Mouse (Mus musculus): ENCODE results near the gene Borcs7.

Gene Borcs7

GRCm38 (mm10) chr19:46689460-46690372 is at the start of gene Borcs7:
Gene Borcs7, plus strand, starts transcription at chr19:46689906.
- DNase-seq (ENCODE audit: low read depth, low spot score): peak; percentile 87

GRCm38 (mm10) chr19:46640780-46641179 is 48.9 kb upstream of the Borcs7 start:
- no peak for DNase-seq (ENCODE audit: low read depth, low spot score)

GRCm38 (mm10) chr19:46641420-46642085 is 48.2 kb upstream of the Borcs7 start:
- no peak for DNase-seq (ENCODE audit: low read depth, low spot score)

DNA sequence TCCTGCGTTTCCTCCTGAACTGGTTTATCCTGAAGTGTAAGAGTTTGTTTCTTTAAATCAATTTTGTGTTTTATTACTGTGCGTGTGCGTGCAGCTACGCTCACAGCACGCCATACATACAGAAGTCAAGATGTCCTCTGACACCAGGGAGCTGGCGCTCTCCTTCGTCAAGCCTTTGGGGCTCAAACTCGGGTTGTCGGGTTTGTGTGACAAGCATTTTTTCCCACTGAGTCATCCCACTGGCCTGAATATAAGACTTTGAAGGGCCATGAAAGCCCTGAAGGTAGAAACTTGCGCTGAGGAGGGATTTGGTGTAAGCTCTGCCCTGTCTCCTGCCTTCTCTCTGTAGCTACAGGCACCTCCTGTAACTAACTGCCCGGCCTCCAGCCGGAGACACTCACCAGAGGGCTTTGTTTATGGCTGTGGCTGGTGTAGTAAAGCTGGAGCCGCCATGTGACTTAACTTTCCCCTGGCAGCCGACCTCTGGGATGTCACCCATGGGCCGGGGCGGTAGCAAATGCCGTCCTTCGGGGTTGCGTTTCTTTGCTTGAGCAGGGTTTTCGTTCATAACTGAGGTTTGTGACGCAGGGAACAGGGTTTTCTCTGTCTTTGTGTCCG is 47.5 kb upstream of the Borcs7 start:
- DNase-seq (ENCODE audit: low read depth, low spot score): no peak

GRCm38 (mm10) chr19:46643236-46643635 is 46.5 kb upstream of the Borcs7 start:
- no peak for DNase-seq (ENCODE audit: low read depth, low spot score)

DNA sequence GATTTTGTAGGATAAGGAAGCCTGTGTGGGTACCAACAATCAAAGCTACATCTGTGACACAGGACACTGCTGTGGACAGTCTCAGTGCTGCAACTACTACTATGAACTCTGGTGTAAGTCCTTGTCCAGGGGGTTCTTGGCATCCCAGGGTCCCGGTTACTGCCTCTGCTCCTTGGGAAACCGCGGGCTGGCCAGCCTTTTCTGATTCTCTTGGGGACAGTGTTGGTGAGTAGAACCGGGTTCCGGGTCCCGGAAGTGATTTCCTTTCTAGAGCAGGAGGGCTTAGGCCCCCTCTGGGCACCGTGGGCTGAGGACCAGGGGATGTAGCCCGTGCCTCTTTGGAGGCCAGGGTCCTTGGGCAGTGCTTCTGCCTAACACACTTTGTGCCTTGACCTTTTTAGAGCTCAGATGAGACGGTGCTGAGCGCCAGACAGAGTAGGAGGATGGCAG is 45.3 kb upstream of the Borcs7 start:
- no peak for DNase-seq (ENCODE audit: low read depth, low spot score)

DNA sequence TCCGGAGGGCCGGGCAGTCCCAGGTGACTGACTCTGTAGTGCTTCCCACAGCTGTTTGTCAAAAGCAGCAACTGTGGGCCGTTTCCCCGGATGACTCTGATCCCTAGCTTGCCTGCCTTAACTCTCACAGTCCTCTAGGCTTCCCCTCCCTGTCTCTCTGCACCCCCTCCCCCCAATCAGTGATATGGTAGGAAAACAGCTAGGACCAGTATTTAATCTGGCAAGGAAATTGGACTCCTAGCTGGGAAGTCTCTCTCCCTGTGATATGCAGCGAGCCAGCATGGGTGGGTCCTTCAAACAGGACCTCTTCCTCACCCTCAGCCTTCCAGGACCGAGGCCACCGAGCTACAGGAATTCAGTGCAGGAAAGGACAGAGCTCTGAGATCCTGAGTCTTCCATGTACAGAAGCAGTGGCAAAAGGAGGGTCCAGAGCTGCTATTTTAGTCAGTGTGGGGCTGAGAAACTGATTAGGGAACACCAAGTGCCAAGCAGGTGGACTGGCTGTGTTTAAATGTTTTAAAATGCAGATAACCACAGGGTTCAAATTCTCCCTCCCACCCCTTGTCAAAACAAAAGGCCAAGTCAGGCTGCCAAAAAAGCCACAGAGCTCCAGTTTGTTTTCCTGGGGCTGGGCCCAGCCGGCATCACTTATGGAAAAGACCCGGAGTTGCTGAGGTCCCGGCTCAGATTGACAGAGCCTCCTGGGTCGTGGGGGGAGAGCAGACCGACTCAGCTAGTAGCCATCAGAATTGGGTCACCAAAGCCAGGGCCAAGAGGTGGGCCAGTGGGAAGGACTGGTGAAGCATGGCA is 44.7 kb upstream of the Borcs7 start:
- no peak for DNase-seq (ENCODE audit: low read depth, low spot score)

- DNase-seq (ENCODE audit: low read depth, low spot score): no peak
Measured at GRCm38 (mm10) chr19:46646041-46646481, 43.6 kb upstream of the Borcs7 start.

DNA sequence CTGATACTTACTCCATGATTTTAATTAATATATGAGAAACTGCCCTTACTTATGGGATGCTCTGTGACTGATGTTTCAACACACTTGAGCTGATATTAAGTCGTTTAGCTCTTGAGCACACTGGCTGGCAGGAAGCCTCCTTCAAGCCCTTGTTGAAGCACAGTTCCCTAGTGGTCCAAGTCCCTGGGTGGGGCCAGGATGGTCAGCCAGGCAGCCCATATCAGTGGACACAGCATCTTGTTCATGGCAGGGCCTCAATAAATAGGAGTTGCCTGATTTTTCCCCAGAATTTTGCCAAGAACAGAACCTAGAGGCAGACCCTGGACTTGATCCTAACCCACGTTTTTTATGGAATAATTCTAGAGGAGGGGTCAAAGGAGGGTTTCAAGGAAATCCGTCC is 42.5 kb upstream of the Borcs7 start:
- DNase-seq (ENCODE audit: low read depth, low spot score): no peak

GRCm38 (mm10) chr19:46647850-46648249 is 41.9 kb upstream of the Borcs7 start:
- no peak for DNase-seq (ENCODE audit: low read depth, low spot score)

- DNase-seq (ENCODE audit: low read depth, low spot score): no peak
Measured at GRCm38 (mm10) chr19:46648565-46648964, 41.1 kb upstream of the Borcs7 start.

GRCm38 (mm10) chr19:46653188-46653587 is 36.5 kb upstream of the Borcs7 start:
- no peak for DNase-seq (ENCODE audit: low read depth, low spot score)

GRCm38 (mm10) chr19:46653616-46654235 is 36.0 kb upstream of the Borcs7 start:
- DNase-seq (ENCODE audit: low read depth, low spot score): no peak

DNA sequence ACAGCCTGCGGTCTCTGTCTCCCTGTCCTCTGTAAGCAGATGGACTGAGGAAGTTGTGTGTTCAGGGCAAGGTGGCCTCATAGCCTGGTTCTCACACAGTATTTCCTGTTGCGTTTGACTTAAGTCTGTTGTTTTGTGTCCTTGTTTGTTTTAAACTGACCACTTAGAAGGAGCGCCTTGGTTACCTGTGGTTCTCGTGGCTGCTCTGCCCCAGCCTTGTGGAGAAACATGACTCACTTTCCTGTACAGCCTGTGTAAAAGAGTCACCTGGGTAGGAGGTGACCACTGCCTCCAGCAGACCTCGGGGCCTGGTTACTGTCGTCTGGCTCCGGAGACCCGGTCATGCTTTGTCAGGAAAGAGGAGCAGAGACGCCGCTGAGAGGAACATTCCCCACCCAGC is 34.1 kb upstream of the Borcs7 start:
- no peak for DNase-seq (ENCODE audit: low read depth, low spot score)

GRCm38 (mm10) chr19:46656151-46656840 is 33.4 kb upstream of the Borcs7 start:
- no peak for DNase-seq (ENCODE audit: low read depth, low spot score)

DNA sequence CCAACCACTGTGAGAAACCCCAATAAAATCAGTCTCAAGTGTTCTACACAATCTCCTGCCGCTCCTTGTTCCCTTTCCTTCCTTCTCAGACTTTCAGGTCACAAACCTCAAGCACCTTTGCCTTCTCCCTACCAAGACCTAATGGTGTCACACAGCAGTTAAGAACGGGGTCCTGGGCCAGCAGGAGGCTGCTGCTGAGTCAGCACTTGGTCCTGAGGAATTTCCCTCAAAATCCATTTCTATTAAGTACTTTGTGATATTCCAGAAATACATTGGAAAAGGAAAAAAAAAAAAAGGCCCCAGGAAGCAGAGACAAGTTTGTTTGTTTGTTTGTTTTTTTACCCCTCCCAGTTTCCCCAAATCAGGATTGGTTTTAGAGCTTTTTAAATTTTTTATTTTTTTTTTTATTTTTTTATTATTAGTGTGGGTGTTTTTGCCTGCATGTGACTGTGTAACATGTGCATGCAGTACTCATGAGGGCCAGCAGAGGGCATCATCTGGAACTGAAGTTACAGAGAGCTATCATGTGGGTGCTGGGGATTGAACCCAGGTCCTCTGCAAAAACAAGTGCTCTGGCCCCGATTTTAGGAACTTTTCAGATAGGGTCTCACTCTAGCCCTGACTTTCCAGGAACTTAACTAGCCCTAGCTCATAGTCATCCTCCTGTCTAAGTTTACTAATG is 32.2 kb upstream of the Borcs7 start:
- peak; percentile 70 for DNase-seq (ENCODE audit: low read depth, low spot score)

DNA sequence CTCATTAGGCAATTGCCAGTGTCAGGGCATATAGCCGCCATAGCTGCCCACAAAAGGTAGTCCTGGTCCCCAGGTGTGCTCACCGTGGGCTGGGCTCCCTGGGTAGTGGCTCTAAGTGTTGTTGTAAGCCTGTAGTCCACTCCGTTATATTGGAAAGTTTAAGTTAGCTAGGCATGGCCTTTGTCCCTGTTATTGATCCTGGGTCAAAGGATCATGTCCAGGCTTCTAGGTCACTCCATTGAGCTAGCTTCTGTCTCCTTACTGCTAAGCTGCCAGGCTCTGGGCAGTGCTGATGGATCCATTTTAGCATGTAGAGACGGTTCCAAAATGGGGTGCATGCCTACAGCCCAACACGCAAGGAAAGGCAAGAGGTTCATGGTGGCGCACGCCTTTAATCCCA is 31.4 kb upstream of the Borcs7 start:
- DNase-seq (ENCODE audit: low read depth, low spot score): no peak

GRCm38 (mm10) chr19:46658851-46659250 is 30.9 kb upstream of the Borcs7 start:
- DNase-seq (ENCODE audit: low read depth, low spot score): no peak

DNA sequence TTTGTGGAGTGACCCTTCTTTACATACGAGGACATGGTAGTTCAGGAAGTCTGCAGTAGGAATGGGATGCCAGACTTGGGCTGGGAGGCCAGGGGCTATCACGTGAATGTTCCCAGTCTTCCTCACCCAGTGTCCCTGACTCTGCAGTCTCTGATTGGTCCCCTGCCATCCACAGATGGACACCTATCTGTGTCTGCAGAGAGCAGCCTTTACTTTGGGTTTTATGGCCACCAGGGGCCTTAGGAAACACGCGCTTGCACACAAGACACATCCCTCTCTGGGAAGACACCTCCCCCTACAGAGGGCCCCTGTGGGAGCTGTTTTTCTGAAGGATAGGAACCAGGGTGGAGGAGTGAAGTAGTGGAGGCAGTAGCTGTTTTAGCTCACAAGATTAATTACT is 28.2 kb upstream of the Borcs7 start:
- no peak for DNase-seq (ENCODE audit: low read depth, low spot score)

GRCm38 (mm10) chr19:46662214-46662613 is 27.5 kb upstream of the Borcs7 start:
- no peak for DNase-seq (ENCODE audit: low read depth, low spot score)
